Mouse (Mus musculus): ENCODE results near the gene Col20a1.

- no peak for TF ChIP-seq POLR2A (IDR thresholded peaks at IDR 0.05; ENCODE audit: low read depth, low read length)
- no peak for TF ChIP-seq CTCF (IDR thresholded peaks at IDR 0.05; ENCODE audit: extremely low read depth, insufficient read length, insufficient replicate concordance, low read depth, low read length)
Observed at GRCm38 (mm10) chr2:180959605-180960004, 26.7 kb upstream of the Col20a1 start.
